Comparison of ENCODE assay signal across 23 mouse cellular contexts in the genomic region with DNA sequence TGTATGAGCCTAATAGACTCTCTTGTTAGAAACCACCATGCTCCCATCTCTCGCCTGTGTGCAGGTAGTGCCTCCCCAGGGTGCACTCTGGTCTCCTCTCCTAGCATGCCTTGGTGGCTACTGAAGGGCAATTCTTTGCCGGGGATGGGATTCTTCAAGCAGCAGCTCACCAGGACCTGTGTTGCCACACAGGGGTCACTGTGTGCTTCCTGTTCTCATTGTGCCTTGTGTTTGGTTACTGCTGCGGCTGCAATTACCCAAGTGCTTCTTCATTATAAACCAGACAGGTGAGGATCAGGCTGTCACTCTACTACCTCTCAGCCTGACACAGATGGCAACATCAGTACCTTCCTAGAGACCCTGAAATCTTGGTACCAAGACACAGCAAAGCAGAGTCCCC. TPM values are rescaled to one million over a fixed set of nuclear protein-coding genes. Genes with fewer than 3 reads are reported as not detected.
DNase-seq lines count a peak whose midpoint lies in the region; ATAC-seq and TF ChIP-seq lines count a peak whose summit lies in the region.
"Had no signal": no experiment of that assay in that cellular context is flagged by ENCODE, and none has a peak within 500 bp of the region (broad histone marks: within the 10 kb centered on the region; RNA-seq: fewer than 3 reads in every experiment).

No protein-coding gene starts in this region.

- WGBS in midbrain, embryonic 16.5 days = 71% methylated on average over 3 of the region's 3 CpGs
- WGBS in midbrain, embryonic 10.5 days = 83% methylated on average over 3 of the region's 3 CpGs
- 51% methylated on average over 3 of the region's 3 CpGs for WGBS in liver, postnatal 0 days (ENCODE audit: insufficient replicate concordance)
- 77% methylated on average over 3 of the region's 3 CpGs for WGBS in forebrain, embryonic 13.5 days

- H3K4me3 ChIP-seq in midbrain, embryonic 16.5 days (ENCODE audit: low read depth, low read length) = no peak overlapping the region
- H3K4me3 ChIP-seq in midbrain, embryonic 10.5 days = no peak overlapping the region
- H3K4me3 ChIP-seq in liver, postnatal 0 days (ENCODE audit: low read depth, low read length) = no peak overlapping the region
- no peak overlapping the region for H3K4me3 ChIP-seq in forebrain, embryonic 13.5 days
- H3K4me3 ChIP-seq: embryonic facial prominence, embryonic 12.5 days; embryonic facial prominence, embryonic 15.5 days; forebrain, embryonic 15.5 days; heart, adult 2 months; heart, embryonic 10.5 days; heart, embryonic 13.5 days; hindbrain, embryonic 12.5 days; hindbrain, embryonic 15.5 days had no signal

- peaks cover 12% of the 10 kb centered on the region for H3K36me3 ChIP-seq in midbrain, embryonic 16.5 days (ENCODE audit: control insufficient read depth, insufficient read depth, low read length)
- H3K36me3 ChIP-seq in midbrain, embryonic 10.5 days = 0 out of 2 replicates have a peak, but pooled peaks cover 2% of the 10 kb centered on the region
- peaks cover 27% of the 10 kb centered on the region for H3K36me3 ChIP-seq in liver, postnatal 0 days (replicated peaks; ENCODE audit: insufficient read depth, low read length)
- 0 out of 2 replicates have a peak, but pooled peaks cover 5% of the 10 kb centered on the region for H3K36me3 ChIP-seq in forebrain, embryonic 13.5 days (ENCODE audit: poor library complexity, severe bottlenecking)
- H3K36me3 ChIP-seq: embryonic facial prominence, embryonic 12.5 days; hindbrain, embryonic 12.5 days had no signal

- intact Hi-C loops in heart, postnatal 25 days (cut with DNase I) = loop anchor here (5.0 kb wide), 1 partner anchor 669 kb away; no protein-coding TSS in a partner anchor
- intact Hi-C loops in gastrocnemius, postnatal 14 days (cut with DNase I; ENCODE audit: low total_unique reads) = no loop called here

- no peaks in the 10 kb centered on the region for H3K4me1 ChIP-seq in midbrain, embryonic 16.5 days (ENCODE audit: control insufficient read depth, insufficient read depth, low read length)
- H3K4me1 ChIP-seq in midbrain, embryonic 10.5 days = no peaks in the 10 kb centered on the region
- H3K4me1 ChIP-seq in liver, postnatal 0 days (ENCODE audit: insufficient read depth) = peaks cover 4% of the 10 kb centered on the region; the same call in 1 of the 2 replicates
- H3K4me1 ChIP-seq in forebrain, embryonic 13.5 days = no peaks in the 10 kb centered on the region
- H3K4me1 ChIP-seq: embryonic facial prominence, embryonic 12.5 days; embryonic facial prominence, embryonic 15.5 days; forebrain, embryonic 15.5 days; heart, embryonic 10.5 days; heart, embryonic 13.5 days; hindbrain, embryonic 12.5 days; hindbrain, embryonic 15.5 days had no signal

- TF ChIP-seq EP300 in liver, postnatal 0 days (IDR thresholded peaks at IDR 0.05; ENCODE audit: low read depth) = no peak

- H3K4me2 ChIP-seq in midbrain, embryonic 16.5 days (ENCODE audit: low read length) = no peak overlapping the region
- H3K4me2 ChIP-seq in liver, postnatal 0 days (ENCODE audit: low read depth, low read length) = no peak overlapping the region
- H3K4me2 ChIP-seq in forebrain, embryonic 13.5 days = no peak overlapping the region
- H3K4me2 ChIP-seq: embryonic facial prominence, embryonic 12.5 days; embryonic facial prominence, embryonic 15.5 days; forebrain, embryonic 15.5 days; heart, embryonic 13.5 days; hindbrain, embryonic 12.5 days; hindbrain, embryonic 15.5 days had no signal

- no peak overlapping the region for H3K9ac ChIP-seq in midbrain, embryonic 16.5 days (ENCODE audit: low read depth, low read length)
- H3K9ac ChIP-seq in liver, postnatal 0 days (replicated peaks) = no peak overlapping the region
- no peak overlapping the region for H3K9ac ChIP-seq in forebrain, embryonic 13.5 days
- H3K9ac ChIP-seq: embryonic facial prominence, embryonic 12.5 days; embryonic facial prominence, embryonic 15.5 days; forebrain, embryonic 15.5 days; heart, embryonic 13.5 days; hindbrain, embryonic 12.5 days; hindbrain, embryonic 15.5 days had no signal

- DNase-seq in heart, adult 11 months = peak; percentile 78
- DNase-seq in heart, postnatal 25 days (ENCODE audit: low spot score) = no peak
- DNase-seq in midbrain, embryonic 10.5 days (ENCODE audit: low spot score) = no peak
- no peak for DNase-seq in liver, postnatal 0 days
- no peak for DNase-seq in gastrocnemius, postnatal 14 days
- no peak for DNase-seq in Muller cell, postnatal 12 days (ENCODE audit: inconsistent ontology term)
- DNase-seq: adrenal gland, adult 2 months; adrenal gland, postnatal 25 days; cerebellum, adult 18-20 months; cerebellum, adult 9-10 months; cerebellum, postnatal 14 days; gastrocnemius, postnatal 10 days; heart, adult 2 months; heart, postnatal 14 days had no signal

- ATAC-seq in midbrain, embryonic 16.5 days = peak; percentile 27; the same call in 1 of the 2 replicates
- peak; percentile 24 for ATAC-seq in liver, postnatal 0 days
- no peak for ATAC-seq in forebrain, embryonic 13.5 days

- H3K27me3 ChIP-seq in midbrain, embryonic 16.5 days (ENCODE audit: control insufficient read depth, insufficient read depth, low read depth, low read length) = no peaks in the 10 kb centered on the region
- no peaks in the 10 kb centered on the region for H3K27me3 ChIP-seq in midbrain, embryonic 10.5 days (ENCODE audit: low read depth, poor library complexity, severe bottlenecking)
- H3K27me3 ChIP-seq in liver, postnatal 0 days (ENCODE audit: insufficient read depth, low read length) = no peaks in the 10 kb centered on the region
- no peaks in the 10 kb centered on the region for H3K27me3 ChIP-seq in forebrain, embryonic 13.5 days
- H3K27me3 ChIP-seq: embryonic facial prominence, embryonic 12.5 days; embryonic facial prominence, embryonic 15.5 days; forebrain, embryonic 15.5 days; heart, embryonic 13.5 days; hindbrain, embryonic 12.5 days; hindbrain, embryonic 15.5 days had no signal

- no peak overlapping the region for H3K27ac ChIP-seq in midbrain, embryonic 16.5 days (ENCODE audit: low read length)
- H3K27ac ChIP-seq in midbrain, embryonic 10.5 days (replicated peaks) = no peak overlapping the region
- H3K27ac ChIP-seq in liver, postnatal 0 days (ENCODE audit: low read depth) = no peak overlapping the region
- H3K27ac ChIP-seq in forebrain, embryonic 13.5 days = no peak overlapping the region
- H3K27ac ChIP-seq: embryonic facial prominence, embryonic 12.5 days; embryonic facial prominence, embryonic 15.5 days; forebrain, embryonic 15.5 days; heart, adult 2 months; heart, embryonic 10.5 days; heart, embryonic 13.5 days; hindbrain, embryonic 12.5 days; hindbrain, embryonic 15.5 days had no signal

- no peaks in the 10 kb centered on the region for H3K9me3 ChIP-seq in midbrain, embryonic 16.5 days (replicated peaks; ENCODE audit: control insufficient read depth, low read length, poor library complexity, severe bottlenecking)
- H3K9me3 ChIP-seq in midbrain, embryonic 10.5 days (replicated peaks) = no peaks in the 10 kb centered on the region
- no peaks in the 10 kb centered on the region for H3K9me3 ChIP-seq in liver, postnatal 0 days (ENCODE audit: low read length)
- no peaks in the 10 kb centered on the region for H3K9me3 ChIP-seq in forebrain, embryonic 13.5 days (replicated peaks)
- H3K9me3 ChIP-seq: embryonic facial prominence, embryonic 12.5 days; embryonic facial prominence, embryonic 15.5 days; forebrain, embryonic 15.5 days; heart, embryonic 10.5 days; heart, embryonic 13.5 days; hindbrain, embryonic 12.5 days; hindbrain, embryonic 15.5 days had no signal

- no peak for TF ChIP-seq CTCF in liver, postnatal 0 days (IDR thresholded peaks at IDR 0.05; ENCODE audit: low read depth)

RNA-seq across cellular contexts. Expression of gene Asns, which starts 21.6 kb away (rescaled TPM):
- 1 to 10 TPM; 3.7 to 4.4 TPM for total RNA-seq in heart, postnatal 25 days (2021)
- polyA plus RNA-seq in midbrain, embryonic 16.5 days (2015; fragmentation: Nextera tagmentation; extraction: Ambion mirVana) = 104 and 114 TPM in 2 replicates
- 43.5 and 57.9 TPM in 2 replicates for polyA plus RNA-seq in midbrain, embryonic 10.5 days (2016; fragmentation: Nextera tagmentation; extraction: Ambion mirVana)
- polyA plus RNA-seq in liver, postnatal 0 days (2015; fragmentation: Nextera tagmentation; extraction: Ambion mirVana) = 95.6 and 102 TPM in 2 replicates
- 1 to 10 TPM; 1.7 to 3.1 TPM for total RNA-seq in gastrocnemius, postnatal 14 days (2021)
- polyA plus RNA-seq in forebrain, embryonic 13.5 days (2015; fragmentation: Nextera tagmentation; extraction: Ambion mirVana) = 35.2 and 46.4 TPM in 2 replicates
